Mouse (Mus musculus) hindlimb bud, embryonic 11.5 days (tissue): ENCODE results near the gene Sik1.

Experiments used
- DNase-seq: peaks from one replicate; pipeline ENCODE4 v3.0.0-alpha.2; 2012; ENCODE audit warnings: low read depth, low spot score; ENCODE audit errors: extremely low spot score

Gene Sik1

DNA sequence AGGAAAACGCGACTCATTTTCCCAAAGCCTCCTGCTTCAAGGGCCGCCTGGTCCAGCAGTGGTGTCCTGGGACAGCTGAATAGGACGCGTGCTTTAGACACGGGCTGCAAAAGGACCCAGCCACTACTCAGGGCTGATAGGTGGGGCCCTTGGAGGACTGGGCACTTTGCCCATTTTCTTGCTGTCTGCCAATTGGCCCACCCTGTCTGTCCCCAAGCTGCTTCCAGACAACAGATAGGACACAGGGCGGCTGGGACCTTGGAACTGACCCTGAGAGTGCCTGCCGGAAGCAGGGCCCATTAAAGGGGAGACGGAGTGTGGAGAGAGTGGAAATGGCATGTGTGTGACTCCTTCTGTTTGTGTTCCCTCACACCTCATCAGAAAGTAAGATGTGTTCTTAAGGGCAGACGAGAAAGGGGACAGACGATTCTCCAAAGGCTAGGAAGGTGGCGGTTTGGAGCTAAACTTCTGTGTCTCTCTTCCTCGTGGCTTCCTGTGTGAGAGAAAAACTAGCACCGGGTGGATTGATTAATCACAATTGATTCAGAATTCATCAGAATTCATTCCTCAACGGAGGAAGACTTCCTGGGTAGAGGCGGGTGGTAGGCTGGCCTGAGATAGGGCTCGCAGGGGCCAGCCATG lies 1.0 kb upstream of the Sik1 start:
- DNase-seq = no peak

DNA sequence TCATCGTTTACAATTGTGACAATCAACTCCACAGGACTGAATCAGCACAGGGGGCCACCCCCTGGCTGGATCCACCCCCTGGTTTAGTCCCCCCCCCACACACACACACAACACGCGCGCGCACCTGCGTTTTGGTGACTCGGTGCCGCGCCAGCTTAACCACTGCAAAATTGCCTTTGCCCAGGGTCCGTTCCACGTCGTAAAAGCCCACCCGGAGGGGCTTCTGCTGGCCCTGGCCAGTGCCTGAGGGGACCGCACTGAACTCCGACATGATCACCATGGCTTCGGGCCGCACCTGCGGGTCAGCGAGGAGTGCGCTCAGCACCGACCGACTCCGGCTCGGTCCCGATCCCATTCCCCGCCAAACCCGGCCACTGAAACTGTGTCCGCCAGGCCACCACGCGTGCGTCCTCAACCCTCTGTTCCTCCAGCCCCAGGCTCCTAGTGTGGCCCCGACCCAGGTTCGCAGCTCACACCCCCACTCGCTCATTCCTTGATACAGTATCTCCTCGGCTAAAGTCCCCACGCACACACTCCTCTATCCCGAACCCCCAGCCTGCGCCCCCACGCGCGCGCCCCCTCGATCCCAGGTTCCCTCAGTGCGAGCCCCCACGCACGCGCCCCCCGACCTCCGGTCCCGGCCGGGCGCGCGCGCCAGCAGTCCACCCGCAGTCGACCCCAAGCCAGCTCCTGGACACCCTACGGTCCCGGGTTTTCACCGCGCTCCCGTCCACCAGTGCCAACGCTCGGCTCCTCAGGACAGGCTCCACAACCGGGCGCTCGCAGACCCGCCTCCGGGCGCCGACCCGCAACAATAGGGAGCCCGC lies 621 bp downstream of the Sik1 start:
- no peak for DNase-seq

GRCm38 (mm10) chr17:31853448-31854188 lies 2.0 kb downstream of the Sik1 start:
- DNase-seq = no peak

DNA sequence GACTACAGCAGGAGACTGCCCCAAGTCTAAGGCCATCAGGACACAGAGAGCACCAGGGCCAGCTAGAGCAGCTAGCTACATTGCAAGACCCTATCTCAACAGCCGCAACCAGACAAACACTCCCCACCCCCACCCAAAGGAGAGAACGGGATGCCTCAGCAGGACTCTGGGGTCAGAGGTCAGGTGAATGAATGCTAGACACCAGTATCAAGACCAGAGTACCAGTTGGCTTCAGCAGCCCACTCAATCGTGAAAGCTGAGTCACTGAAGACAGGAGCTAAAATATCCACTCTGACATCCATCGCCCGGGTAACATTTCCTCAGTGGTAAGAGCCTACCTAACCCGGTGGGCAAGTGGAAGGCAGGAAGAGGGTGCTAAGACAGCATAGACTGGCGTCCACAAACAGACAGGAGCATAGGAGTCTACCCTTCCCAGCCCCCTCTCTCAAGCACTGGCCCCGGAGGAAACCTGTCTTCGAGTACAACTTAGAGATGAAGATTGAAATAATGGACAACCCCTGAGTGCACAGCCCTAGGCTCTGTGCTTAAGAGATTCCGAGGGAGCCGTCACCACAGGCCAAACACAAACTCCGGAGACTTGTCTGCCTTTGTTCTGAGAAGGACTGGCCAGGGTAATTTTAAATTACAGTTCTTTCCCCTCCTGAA lies 2.7 kb downstream of the Sik1 start:
- no peak for DNase-seq

- no peak for DNase-seq
These were observed 3.7 kb downstream of the Sik1 start for GRCm38 (mm10) chr17:31851816-31852476.

GRCm38 (mm10) chr17:31850457-31850980 lies 5.1 kb downstream of the Sik1 start:
- DNase-seq = no peak

DNA sequence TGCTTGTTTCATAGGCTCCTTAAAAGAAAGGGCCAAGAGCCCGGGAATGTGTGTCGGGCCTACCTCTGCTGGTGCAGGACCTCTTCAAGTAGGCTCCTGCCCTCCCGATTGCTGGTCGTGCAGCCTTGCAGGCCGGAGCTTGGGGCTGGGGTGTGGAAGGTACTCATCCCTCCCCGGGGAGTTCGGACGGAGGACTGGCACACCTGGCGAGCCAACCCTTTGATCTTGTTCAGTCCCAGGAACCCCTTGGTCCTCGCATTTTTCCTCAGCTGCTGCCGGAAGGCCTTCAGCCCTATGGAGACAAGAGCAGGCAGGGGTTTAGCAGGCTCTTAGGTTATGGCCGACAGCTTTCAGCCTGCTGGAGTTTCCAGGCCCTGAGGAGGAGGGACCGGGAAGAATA lies 8.6 kb downstream of the Sik1 start:
- DNase-seq = no peak

GRCm38 (mm10) chr17:31846352-31846751 lies 9.3 kb downstream of the Sik1 start:
- DNase-seq = no peak

DNA sequence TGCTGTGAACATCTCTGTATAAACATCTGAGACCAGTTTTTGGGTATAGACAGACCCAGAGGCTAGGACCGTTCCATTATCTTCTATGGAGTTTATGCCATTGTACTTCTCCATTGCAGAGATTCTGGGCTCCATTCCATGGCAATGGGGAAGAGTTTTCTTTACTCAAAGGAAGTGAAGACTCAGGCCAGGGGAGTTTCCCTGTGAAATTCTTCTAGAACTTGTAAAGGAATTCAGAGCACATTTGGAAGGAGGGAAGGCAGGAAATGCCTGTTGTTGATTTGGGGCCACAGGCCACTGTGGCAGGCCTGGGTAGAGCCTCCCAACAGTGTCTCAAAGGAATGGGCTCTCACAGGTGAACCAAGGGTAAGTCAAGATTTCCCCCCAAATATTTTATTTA lies 11.7 kb downstream of the Sik1 start:
- DNase-seq = no peak

GRCm38 (mm10) chr17:31842930-31843822 lies 12.4 kb downstream of the Sik1 start:
- no peak for DNase-seq

- no peak for DNase-seq
These were observed 13.6 kb downstream of the Sik1 start for GRCm38 (mm10) chr17:31841842-31842611.

- DNase-seq = no peak
These were observed 14.2 kb downstream of the Sik1 start for GRCm38 (mm10) chr17:31841453-31841841.

DNA sequence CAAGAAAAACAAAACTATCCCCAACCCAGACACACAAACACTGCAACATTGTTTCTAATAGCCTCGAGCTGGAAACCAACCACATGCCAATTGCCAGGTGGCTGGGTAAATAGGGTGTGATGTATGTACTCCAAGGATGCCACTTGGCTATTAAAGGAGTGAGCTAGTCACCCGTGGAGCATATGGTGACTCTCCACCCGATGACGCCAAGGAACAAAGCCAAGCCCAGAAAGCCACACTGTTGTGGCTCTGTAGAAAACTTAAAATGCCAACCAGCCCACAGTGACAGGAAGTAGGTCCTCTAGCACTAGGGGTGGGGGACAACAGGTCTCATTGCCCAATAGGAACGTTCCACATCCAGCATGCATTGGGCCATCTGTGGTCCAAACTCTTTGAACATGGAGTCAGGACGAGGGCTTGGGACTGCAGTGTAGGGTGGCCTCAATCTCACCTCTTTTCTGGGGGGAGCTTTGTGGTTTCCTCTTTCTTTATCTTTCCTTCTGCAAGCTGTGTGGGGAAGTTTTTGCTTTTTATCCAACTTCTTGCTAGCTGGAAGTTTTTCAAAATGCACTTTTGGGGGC lies 15.1 kb downstream of the Sik1 start:
- DNase-seq = no peak

DNA sequence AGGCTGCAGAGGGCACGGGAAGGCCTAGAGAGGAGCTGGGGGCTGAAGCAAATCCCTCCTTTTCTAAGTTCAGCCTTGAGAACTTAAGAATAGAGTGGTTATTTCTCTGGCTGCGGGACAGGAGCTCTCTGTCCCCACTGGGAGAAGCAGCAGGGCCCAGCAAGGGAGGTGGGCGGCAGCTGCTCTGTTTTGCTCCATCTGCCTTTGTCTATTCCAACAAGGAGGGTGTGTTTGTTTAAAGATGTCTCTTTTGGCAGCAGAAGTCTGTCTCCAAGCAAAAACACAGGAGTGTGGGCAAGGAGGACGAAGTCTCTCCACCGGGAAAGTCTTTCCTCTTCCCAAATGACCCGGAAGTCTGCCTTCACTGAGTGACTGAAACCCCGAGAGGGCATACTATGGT lies 18.8 kb downstream of the Sik1 start:
- no peak for DNase-seq

DNA sequence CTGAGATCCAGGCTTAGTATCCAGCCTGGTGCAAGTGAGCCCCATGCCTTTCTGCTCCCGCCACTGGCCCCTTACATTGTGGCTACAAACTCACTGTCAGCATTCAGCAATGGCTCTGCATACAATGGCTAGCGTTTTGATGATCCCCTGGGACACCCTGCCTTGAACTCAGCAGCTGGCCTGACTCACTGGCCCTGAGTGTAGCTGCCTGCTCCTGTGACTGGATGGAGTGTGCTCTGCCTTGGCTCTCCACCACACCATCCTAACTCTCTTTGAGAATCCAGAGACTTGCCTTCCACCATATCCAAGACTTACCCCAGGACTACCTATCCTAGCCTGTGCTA lies 19.4 kb downstream of the Sik1 start:
- DNase-seq = no peak

DNA sequence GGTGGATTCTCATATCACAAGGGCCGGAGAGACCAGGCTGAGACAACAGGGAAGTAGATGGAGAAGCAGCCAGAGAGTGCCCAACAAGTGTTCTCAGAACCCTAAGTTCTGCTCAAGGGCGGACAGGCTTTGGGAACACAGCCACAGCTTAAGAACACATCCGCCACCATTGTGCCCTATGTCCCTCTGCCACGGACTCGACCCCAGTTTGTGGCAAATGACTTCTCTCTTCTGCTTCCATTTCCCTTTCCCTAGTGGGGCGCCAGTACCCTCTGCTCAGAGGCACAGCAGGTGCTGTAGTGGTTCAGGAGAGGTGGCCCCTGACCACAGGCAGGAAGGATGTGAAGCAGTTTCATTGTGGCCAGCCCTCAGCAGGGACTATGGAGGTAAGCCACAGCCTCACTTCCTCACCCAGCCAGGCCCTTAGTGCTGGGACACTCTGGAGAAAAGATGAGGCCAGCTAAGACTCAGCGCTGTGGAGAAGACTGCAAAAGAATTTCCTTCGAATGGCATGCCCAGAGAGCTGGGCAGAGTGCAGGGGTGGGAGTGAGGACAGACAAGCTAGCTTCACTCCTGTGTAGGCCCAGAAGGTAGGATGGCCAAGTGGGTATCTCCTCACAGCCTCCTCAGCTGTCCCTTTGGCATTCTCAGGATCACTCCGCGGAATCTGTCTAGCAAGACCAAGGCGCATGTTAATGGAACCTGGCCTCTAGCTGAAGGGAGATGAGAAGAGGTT lies 19.9 kb downstream of the Sik1 start:
- no peak for DNase-seq

DNA sequence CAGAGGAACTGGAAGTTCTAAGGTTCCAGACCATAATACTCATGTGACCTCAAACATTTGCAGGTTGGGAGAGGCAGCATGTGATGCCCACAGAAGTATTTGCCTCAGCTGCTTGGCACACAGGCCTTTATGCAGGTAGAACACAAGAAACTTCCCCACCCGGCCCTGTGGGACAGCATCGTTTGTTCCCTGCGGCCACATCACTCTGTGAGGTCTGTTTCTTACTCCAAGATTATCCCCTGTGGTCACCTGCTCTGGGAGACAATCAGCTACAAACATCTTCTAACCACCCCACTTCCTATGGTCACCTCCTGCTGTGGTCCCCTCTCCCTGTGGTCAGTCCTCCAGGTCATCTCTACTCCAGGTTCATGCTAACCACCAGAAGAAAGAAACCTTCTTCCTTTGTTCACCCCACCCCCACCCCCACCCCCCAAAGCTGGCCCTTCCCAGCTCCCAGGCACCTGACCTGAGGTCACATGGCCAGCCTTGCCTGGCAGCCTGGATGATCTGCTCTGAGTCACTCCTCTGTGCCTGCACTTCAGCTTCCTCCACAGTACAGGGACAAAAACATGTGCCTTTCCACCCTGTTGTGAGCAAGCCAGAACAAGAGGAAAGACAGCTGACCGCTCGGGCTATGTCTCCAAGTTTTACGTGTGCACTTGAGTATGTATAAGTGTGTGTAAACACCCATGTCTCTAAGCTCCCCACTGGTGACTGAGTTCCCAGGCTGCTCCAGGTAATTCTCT lies 21.1 kb downstream of the Sik1 start:
- no peak for DNase-seq
